Mouse (Mus musculus): ENCODE measurements around the gene Gm973.
A peak's percentile ranks its signal among the peaks of the same experiment; 100 is the strongest.
"Not testable (repeated sequence)": the region's sequence is repeated elsewhere in the genome, so short reads cannot be mapped to it uniquely, and the experiment has no call there.

Gm973 gene

GRCm38 (mm10) chr1:59589271-59589670 is 73.2 kb downstream of the Gm973 start:
- no peak for DNase-seq (ENCODE audit: low spot score)

- no peak for DNase-seq (ENCODE audit: low spot score)
Measured at GRCm38 (mm10) chr1:59592359-59592758, 76.3 kb downstream of the Gm973 start.

- DNase-seq (ENCODE audit: low spot score) = no peak
Measured at GRCm38 (mm10) chr1:59592876-59593275, 76.8 kb downstream of the Gm973 start.

- DNase-seq (ENCODE audit: low spot score) = no peak
Measured at GRCm38 (mm10) chr1:59593622-59594035, 77.6 kb downstream of the Gm973 start.

DNA sequence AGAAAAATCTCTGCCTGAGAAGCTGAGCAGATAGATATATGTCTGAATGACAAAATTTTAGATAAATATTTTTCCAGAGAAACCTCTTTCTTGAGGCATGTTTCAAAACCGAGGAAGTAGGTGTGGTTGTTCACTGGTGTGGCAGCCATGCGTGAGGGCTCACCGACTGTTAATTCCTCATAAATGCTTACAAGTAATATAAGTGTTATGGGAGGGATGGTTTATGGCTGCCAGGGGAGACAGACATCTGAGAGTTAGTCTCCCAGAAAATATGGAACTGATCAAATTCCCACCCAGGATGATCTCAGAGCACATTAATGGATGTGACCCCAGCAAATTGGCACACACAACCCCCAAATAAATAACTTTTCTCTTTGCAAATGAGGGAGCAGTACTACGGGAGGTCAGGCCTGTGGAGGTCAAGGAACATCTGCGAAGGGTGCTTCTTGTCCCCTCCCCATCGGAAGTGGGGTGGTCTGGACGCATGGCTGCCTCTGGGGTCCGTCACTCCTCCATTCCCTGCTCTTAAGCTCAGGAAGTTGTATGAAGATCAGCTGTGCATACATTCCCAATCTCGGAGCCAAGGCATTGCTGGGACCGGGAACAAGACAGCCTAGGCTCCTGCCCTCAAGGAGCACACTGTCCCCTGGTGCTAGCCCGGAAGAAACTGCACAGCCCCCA is 78.7 kb downstream of the Gm973 start:
- DNase-seq (ENCODE audit: low spot score) = no peak

- DNase-seq (ENCODE audit: low spot score) = no peak
Measured at GRCm38 (mm10) chr1:59595609-59596008, 79.5 kb downstream of the Gm973 start.

DNA sequence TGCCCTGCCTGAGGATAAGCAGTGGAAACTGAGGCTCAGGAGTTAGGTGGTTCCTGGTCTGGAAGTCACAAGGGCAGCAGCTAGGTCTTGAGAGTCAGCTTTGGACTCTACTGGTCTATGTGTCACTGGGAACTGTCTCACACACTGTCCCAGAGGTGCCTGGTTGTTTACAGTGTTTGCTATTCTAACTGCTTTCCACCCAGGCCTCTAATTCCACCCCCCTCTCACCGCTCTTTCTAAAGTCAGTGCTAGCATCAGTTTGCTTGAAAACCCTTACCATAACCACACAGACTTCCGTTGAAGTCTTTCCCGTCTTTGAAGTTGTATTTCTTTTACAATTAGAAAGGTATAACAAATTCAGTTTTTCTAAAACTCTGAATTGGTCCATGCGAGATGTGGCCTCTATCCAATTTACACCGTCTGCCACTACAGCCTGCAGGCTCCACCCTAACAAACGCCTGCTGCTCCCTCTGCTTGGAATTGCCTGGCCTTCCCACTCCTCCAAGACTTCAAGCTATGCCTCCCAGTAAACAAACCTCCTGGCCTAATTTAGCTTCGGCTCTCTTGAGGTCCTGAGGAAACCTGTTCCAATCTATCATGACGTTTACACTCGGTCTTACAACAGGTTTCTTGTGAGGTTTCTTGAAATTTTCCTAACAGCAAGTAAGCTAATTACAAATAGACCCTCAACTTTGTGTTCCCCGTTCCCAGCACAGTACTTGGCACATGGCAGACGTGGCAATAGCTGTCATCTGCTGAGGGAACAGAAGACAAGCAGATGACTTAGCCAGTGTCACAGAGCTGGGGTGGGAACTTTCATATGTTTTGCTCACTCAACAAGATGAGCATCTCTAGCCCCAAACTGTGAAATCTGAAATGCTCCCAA is 86.7 kb downstream of the Gm973 start:
- no peak for DNase-seq (ENCODE audit: low spot score)

DNA sequence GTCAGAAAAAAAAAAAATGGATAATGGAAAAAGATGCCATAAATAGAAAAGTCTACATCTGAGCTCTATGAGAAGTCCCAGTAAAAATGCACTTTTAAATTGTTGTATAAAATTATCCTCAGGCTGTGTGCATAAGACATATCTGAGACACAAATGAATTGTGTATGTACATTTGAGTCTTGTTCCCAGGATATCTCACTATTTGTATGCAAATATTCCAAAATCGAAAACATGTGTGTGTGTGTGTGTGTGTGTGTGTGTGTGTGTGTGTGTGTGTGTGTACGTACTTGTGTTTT is 87.3 kb downstream of the Gm973 start:
- no peak for DNase-seq (ENCODE audit: low spot score)

GRCm38 (mm10) chr1:59603893-59604292 is 87.8 kb downstream of the Gm973 start:
- no peak for DNase-seq (ENCODE audit: low spot score)

- DNase-seq (ENCODE audit: low spot score) = no peak
Measured at GRCm38 (mm10) chr1:59606479-59606878, 90.4 kb downstream of the Gm973 start.

DNA sequence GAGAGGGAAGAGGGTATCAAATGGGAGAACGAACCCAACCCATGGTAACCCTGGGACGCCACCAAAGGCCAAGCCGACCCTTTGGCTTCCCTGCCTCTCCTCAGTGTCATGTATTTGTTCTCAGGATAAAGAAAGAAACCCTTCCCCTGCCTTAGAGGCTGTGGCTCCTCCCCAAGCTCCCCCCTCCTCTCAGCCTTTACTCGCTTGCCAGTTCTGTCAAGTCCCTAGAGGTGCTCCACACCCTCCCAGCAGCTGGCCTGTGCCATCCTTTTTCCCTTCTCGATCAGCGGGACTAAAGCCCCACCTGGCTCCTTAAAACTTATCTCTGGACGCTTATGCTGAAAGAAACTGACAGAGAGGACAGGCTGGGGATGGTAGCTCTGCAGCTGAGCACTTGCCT is 91.0 kb downstream of the Gm973 start:
- DNase-seq (ENCODE audit: low spot score) = no peak

DNA sequence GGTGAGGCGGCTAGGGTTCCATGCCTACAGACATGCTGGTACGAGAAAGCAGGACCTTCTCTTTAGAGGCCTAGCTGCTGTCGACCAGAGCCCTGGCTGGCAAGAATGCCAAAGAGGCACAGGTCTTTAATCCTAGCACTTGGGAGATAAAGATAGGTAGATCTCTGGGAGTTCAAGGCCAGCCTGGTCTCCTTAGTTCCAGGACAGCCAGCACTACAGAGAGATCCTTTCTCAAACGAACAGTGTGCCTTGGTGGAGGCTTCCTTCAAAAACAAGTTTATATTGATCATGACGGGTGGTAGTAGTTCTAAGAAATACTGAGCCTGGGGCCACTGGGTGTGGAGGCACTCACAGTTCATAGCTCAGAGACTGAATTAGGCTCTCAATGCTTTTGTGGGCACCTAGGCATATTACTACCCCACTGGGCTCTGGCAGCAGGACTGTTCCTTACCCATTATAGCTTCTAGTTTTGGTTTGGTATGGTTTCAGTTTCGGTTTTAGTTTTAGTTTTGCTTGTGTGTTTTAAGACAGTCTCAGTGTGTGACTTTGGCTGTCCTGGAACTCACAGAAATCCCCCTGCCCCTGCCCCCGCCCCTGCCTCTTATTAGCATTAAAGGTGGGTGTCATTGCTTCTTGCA is 92.2 kb downstream of the Gm973 start:
- DNase-seq (ENCODE audit: low spot score) = no peak

DNA sequence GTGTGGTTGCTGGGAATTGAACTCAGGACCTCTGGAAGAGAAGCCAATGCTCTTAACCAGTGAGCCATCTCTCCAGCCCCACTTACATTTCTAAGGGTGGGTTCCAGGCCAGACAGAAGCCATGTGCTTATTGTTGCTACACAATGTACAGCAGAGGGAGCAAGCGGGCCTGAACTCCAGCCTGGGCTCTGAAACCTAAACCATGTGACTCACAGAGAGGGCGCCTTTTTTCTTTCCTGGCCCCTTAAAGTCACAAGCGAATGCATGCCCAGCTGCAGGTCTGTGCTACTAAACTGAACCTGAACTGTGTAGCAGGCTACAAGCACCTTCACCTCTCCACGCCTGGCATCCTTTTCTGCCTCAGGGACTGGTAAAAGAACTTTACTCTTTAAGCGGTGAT is 92.9 kb downstream of the Gm973 start:
- DNase-seq (ENCODE audit: low spot score) = no peak

DNA sequence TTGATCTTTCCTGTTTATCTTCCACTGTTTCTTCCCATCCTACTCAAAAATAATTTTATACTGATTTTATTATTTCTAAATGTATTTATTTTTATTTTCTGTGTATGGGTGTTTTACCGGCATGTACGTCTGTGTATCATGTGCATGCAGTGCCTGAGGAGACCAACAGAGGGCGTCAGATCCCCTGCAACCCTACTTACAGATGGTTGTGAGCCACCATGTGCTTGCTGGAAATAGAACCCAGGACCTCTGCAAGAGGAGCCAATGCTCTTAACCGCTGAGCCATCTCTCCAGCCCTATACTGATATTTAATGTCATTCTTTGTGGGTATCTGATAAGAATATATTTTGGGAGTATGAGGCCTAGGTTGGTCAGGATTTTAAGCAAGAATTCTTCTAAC is 93.4 kb downstream of the Gm973 start:
- no peak for DNase-seq (ENCODE audit: low spot score)

DNA sequence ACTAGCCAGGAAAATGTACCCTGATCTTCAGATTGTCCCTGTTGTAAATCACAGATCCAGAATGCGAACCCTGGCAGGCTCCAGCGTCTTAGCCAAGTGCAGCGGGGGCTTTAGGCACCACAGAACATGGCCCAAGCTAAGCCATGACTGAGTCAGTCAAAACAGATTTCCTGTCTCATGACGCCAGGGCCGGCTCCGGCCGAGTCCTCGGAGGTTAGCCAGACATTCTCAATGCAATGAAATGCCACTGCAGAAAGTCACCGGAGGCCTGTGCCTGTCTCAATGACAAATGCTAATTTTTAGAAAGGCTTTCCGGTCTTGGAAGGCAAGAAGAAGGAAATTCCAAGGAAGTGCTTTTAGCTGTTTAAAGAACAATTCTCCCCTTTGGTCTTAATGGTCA is 93.8 kb downstream of the Gm973 start:
- DNase-seq (ENCODE audit: low spot score) = no peak

GRCm38 (mm10) chr1:59610929-59611328 is 94.9 kb downstream of the Gm973 start:
- DNase-seq (ENCODE audit: low spot score) = no peak

DNA sequence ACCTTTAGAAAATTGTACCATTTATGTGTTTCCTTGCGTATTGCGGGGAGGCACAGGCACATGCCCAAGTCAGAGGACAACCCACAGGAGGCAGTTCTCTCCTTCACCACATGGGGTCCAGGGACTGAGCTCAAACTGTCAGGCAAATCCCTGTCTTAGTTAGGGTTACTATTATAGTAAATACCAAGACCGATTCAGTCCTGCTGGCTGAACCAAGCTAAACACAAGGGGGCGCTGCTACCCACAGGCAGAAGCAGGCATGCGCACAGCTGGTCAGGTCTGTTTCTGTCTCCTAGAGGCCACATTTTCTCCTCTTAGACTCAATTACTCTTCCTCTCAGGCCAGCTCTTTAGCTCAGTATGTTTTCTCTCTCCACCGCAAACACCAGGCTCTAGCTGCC is 97.7 kb downstream of the Gm973 start:
- peak; percentile 11 for DNase-seq (ENCODE audit: low spot score)

DNA sequence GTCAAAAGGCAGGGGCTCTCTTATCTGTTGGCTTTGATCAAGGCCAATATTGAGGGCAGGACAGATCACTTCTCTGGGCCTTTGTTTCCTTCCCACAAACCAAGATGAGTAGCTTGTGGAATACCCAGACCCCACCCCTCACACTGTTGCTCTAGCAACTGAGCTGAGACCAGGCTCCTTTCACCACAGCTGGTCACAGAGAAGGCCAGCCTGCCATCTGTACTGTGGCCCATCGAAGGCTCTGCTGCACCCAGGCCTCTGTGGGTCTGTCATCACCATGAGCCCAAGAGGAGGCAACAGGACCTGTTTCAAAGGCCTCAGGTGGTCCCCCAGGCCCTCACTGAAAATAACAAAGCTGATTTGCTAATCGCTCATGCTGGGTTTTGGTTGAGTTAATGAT is 99.0 kb downstream of the Gm973 start:
- DNase-seq (ENCODE audit: low spot score) = no peak

- no peak for DNase-seq (ENCODE audit: low spot score)
Measured at GRCm38 (mm10) chr1:59619201-59619600, 103.1 kb downstream of the Gm973 start.

GRCm38 (mm10) chr1:59623325-59624017 is 107.4 kb downstream of the Gm973 start:
- no peak for DNase-seq (ENCODE audit: low spot score)

GRCm38 (mm10) chr1:59625410-59625809 is 109.3 kb downstream of the Gm973 start:
- no peak for DNase-seq (ENCODE audit: low spot score)

- no peak for DNase-seq (ENCODE audit: low spot score)
Measured at GRCm38 (mm10) chr1:59629194-59629593, 113.1 kb downstream of the Gm973 start.

GRCm38 (mm10) chr1:59630356-59630755 is 114.3 kb downstream of the Gm973 start:
- not testable (repeated sequence) for DNase-seq (ENCODE audit: low spot score)

All from ovary, postnatal 10 days (tissue).